Mouse (Mus musculus) olfactory bulb, adult 2 months (tissue): ENCODE measurements around the gene Sbf1. TPM values are rescaled to one million over a fixed set of nuclear protein-coding genes. Genes with fewer than 3 reads are reported as not detected.

ENCODE experiments used
- H3K27ac ChIP-seq: fragments of 200-500 bp; 2 replicates; pipeline ENCODE4 v1.5.1; 2012; ENCODE audit warnings: low read depth, low read length; ENCODE audit not compliant: insufficient read depth
- H3K4me1 ChIP-seq: fragments of 200-500 bp; 2 replicates; pipeline ENCODE4 v1.6.1; 2012; ENCODE audit warnings: low read length; ENCODE audit not compliant: control insufficient read depth, insufficient read depth
- H3K4me3 ChIP-seq: fragments of 200-500 bp; 2 replicates; pipeline ENCODE4 v1.5.1; 2012; ENCODE audit warnings: mild to moderate bottlenecking, low read depth, low read length, moderate library complexity; ENCODE audit not compliant: insufficient read depth
- CTCF ChIP-seq: fragments of 200-500 bp; IDR thresholded peaks from 2 replicates; pipeline ENCODE4 v1.5.1; 2012; ENCODE audit warnings: low read depth, mild to moderate bottlenecking, low read length, moderate library complexity; ENCODE audit not compliant: insufficient read depth
- POLR2A ChIP-seq: fragments of 200-500 bp; IDR thresholded peaks from 2 replicates; pipeline ENCODE4 v1.6.1; 2012; ENCODE audit warnings: mild to moderate bottlenecking, low read depth, low read length, moderate library complexity; ENCODE audit not compliant: insufficient read depth
- WGBS: fragments of 180-500 bp; shearing (Covaris S2); methylation state at CpG from one replicate; pipeline ENCODE4 v1.1.7; 2018; 5-methylcytosine and 5-hydroxymethylcytosine counted together
- polyA plus RNA-seq: library from polyadenylated mRNA; stranded (reverse); fragments of >200 nt; gene quantifications from 2 replicates; pipeline ENCODE4 v1.2.4, GENCODE M21; 2012; ENCODE audit warnings: low replicate concordance; ENCODE audit not compliant: missing spikeins, insufficient read depth, insufficient read length

Gene Sbf1
- polyA plus RNA-seq, 1 experiment, result not detected

DNA sequence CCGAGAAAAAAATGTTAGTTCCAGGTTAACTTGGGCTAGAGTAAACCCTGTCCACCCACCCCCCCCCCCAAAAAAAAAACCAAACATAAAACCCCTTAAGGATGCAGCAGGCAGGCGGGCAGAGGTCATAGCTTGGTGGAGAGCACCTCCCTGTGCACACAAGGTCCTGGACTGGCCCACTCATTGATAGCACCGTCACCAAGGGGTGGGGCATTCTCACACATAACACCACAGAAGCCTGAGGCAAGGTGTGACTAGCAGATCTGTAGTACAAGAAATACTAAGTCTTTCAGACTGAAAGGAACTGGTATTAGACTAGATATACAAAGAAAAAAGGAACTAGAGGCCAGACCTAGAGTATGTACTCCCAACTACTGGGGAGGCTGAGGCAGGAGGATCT lies 23.6 kb downstream of the Sbf1 start:
- no peak for TF ChIP-seq POLR2A
- TF ChIP-seq CTCF, result no peak
- 96% methylated on average over 3 of the region's 3 CpGs for WGBS
- Histone ChIP-seq H3K4me3 (no peak overlapping the region), H3K4me1 (peaks cover 6% of the 10 kb centered on the region; the same call in 1 of the 2 replicates), H3K27ac (no peak overlapping the region)

DNA sequence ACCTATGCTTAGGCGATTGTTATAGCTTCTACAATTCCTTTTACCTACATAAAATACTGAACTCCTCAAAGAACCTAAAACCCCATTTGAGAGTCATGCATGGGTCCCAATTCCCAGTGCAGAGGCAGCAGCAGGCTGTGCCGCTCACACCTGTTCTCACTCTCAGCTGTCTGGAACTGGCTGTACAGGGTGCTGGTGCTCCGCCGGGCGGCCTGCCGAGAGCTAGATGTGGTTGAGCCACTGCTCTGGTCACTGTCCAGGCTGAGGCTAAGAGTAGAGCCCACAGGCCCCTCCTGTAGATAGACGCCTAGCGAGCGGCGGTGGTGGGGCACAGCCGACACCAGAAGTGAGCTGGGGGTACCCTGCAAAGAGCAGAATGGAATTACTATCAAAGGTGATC lies 25.7 kb downstream of the Sbf1 start:
- 94% methylated on average over 11 of the region's 11 CpGs for WGBS

DNA sequence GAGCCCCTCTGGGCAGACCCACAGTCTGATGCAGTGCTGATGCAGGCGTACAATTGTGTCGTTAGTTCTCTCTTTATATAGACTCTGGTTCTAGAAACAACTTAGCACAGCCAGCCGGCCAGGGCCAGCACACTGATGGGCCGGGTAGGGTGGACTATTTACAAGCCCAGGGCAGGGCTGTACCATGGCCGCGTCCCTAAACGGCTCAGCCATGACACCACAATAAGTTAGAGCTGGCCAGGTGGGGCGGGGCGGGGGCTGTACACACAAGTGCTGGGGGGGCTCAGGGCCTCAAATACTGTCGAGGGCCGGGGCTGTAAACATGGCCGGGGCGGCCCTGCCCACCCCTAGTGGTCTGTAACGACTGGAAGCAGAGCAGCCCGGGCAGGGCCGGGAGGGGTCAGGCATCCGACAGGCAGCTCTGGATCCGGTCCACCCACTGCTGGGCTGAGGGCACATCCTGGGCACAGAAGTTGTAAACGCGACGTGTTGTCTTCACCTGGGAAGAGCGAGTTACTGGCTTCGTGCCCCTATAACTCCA lies 26.8 kb downstream of the Sbf1 start:
- Histone ChIP-seq H3K4me3 (no peak overlapping the region), H3K4me1 (peaks cover 6% of the 10 kb centered on the region; the same call in 1 of the 2 replicates), H3K27ac (no peak overlapping the region)
- TF ChIP-seq POLR2A (no peak), CTCF (no peak)
- WGBS, result 87% methylated on average over 23 of the region's 23 CpGs

More for the DNA sequence above, 25.7 kb downstream of the Sbf1 start:
- Histone ChIP-seq H3K4me3 (no peak overlapping the region), H3K27ac (no peak overlapping the region), H3K4me1 (peaks cover 6% of the 10 kb centered on the region; the same call in 1 of the 2 replicates)
- TF ChIP-seq POLR2A (no peak), CTCF (no peak)

DNA sequence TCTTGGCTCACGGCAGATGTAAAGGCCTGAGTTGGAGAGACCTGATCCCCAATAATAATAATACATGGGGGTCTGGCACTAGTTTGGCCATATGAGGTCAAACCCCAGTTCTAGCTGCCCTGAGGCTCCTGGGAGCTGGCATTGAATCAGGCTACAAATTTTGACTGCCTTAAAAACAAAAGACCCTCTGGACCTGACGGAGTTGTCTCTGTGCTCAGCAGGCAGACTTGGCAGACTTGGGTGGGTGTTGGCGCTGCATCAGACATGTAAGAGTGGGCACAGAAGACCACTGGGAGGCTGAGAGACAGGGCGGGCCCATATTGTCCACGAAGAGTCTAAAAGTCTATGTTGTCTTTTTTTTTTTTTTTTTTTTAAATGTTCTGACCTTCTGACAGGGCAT lies 28.5 kb downstream of the Sbf1 start:
- TF ChIP-seq CTCF, result no peak
- no peak for TF ChIP-seq POLR2A
- Histone ChIP-seq H3K27ac (no peak overlapping the region), H3K4me3 (no peak overlapping the region), H3K4me1 (peaks cover 6% of the 10 kb centered on the region; the same call in 1 of the 2 replicates)
- 53% methylated on average over 5 of the region's 5 CpGs for WGBS

DNA sequence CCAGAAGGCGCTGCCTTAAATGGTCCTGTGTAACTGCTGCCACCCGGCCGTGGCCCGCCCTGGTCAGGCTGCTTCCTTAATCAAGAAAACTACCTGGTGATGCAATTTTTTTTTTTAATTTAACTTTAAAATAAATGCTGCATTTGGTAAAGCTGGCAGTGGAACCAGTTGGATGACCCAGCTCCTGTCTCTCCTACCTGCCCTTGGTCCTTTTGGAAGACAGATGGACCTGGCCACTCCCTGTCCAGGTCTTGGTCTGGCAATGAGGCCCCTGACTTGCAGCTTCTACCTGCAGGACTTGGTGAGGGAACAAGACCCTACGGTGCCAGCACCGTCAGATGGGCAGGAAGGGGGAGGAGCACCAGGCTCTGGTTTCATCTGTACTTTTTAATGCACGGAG lies 29.0 kb downstream of the Sbf1 start:
- H3K27ac ChIP-seq, result no peak overlapping the region
- no peak overlapping the region for H3K4me3 ChIP-seq
- WGBS, result 66% methylated on average over 7 of the region's 7 CpGs
- peaks cover 6% of the 10 kb centered on the region; the same call in 1 of the 2 replicates for H3K4me1 ChIP-seq
- TF ChIP-seq CTCF, result no peak
- no peak for TF ChIP-seq POLR2A

DNA sequence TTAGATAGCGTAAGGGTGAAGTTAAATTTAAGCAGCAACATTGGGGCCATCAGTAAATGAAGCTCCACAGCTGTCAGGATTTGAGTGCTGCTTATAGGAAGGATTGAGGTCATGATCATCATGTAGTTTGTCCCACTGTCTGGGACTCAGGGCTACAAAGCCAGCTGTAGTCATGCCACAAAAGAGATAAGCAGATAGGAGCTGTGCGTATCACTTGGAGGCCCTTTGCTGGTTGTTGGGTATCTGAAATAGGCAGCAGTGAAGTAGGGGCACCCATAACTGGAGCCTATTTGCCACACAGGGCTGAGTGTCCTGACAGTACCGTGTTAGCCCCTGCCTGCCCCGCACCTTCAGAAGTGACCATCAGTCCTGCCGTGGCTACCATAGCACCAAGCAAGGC lies 29.6 kb downstream of the Sbf1 start:
- no peak for TF ChIP-seq CTCF
- no peak for TF ChIP-seq POLR2A
- no peak overlapping the region for H3K27ac ChIP-seq
- peaks cover 6% of the 10 kb centered on the region; the same call in 1 of the 2 replicates for H3K4me1 ChIP-seq

DNA sequence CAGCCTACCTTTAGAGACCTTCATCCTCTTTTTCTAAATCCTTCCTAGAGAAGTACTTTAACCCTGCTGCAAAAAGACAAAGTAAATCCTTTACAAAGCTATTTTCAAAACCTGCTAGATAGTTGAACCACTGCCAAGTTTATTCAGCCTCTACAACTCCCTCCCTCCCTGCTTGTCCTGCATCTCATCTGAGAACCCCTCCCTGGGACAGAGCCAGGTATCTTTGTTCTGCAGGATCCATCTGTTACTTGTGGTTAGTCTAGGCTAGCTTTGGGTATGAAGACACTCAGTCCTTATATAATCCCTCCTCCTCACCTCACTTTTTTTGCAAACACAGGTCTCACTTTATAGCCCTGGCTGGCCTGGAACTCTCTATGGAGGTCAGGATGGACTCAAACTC lies 30.1 kb downstream of the Sbf1 start:
- H3K4me3 ChIP-seq, result no peak overlapping the region
- H3K4me1 ChIP-seq, result peaks cover 6% of the 10 kb centered on the region; the same call in 1 of the 2 replicates
- TF ChIP-seq POLR2A (no peak), CTCF (no peak)
- no peak overlapping the region for H3K27ac ChIP-seq

More for the DNA sequence above, 29.6 kb downstream of the Sbf1 start:
- over 99% methylated on average over 5 of the region's 5 CpGs for WGBS
- H3K4me3 ChIP-seq, result no peak overlapping the region

DNA sequence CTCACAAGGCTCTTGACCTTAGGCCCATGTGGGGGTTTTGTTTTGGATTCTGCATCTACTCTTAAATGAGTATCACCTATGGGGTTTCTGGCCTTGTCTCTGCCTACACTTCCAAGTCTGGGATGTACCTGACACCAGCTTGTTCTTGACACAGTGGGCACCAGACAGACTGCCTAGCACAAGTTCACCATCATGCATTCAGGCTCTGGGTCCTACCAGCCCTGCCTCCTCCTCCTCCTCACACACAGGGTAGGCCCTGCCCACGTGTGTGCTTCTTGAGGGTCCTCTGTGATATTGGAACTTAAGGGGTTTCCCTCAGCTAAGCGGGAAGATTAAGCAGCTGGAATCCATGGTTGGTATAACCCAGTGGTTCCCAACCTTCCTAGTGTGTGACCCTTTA lies 31.0 kb downstream of the Sbf1 start:
- Histone ChIP-seq H3K27ac (no peak overlapping the region), H3K4me1 (peaks cover 6% of the 10 kb centered on the region; the same call in 1 of the 2 replicates), H3K4me3 (no peak overlapping the region)
- TF ChIP-seq CTCF, result no peak
- no peak for TF ChIP-seq POLR2A
- WGBS, result 77% methylated on average over 2 of the region's 2 CpGs

DNA sequence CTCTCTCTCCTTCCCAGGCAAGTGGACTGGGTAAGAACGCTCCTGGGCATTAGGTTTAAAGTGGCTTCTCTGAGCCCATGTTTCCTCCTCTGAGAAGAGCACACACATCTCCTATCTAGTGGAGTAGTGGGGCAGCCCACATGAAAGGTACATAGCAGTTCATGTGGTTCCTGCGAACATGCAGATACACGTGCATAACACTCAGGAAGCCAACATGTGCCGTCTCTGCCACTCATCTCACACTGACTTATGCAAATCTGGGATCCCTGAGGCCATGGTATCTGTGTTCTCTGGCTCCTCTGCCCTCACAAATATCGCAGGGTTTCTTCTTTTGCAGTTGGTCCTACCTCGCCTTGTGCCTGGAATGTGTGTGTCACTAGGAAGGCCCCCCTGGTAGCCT lies 32.6 kb downstream of the Sbf1 start:
- WGBS, result 77% methylated on average over 6 of the region's 6 CpGs
- no peak overlapping the region for H3K4me3 ChIP-seq
- peaks cover 6% of the 10 kb centered on the region; the same call in 1 of the 2 replicates for H3K4me1 ChIP-seq
- H3K27ac ChIP-seq, result no peak overlapping the region
- no peak for TF ChIP-seq POLR2A
- TF ChIP-seq CTCF, result no peak

DNA sequence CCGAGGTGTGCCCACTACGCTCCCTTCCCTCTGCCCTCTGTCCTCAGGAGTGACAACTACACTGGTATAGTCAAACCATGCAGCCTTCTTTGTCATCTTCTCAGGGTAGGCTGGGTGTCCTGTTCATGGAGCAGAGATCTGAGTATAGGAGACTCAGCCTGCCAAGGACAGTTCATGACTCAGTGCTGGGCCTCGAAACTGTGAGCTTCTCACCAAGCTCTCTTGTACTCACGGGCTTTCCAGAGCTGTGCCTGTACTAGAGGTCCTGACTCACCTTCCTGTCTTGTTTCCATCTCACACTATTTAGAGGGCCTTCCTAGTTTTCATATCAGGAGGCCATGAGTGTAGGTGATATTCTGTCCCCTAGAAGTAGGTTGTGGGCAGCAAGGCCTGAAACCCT lies 37.7 kb downstream of the Sbf1 start:
- TF ChIP-seq CTCF (no peak), POLR2A (no peak)
- Histone ChIP-seq H3K4me1 (no peaks in the 10 kb centered on the region), H3K4me3 (no peak overlapping the region), H3K27ac (no peak overlapping the region)
- WGBS, result 86% methylated on average over 4 of the region's 4 CpGs
